Mouse (Mus musculus) c-Kit-positive CD71-negative TER-119-negative erythroid progenitor cells, embryonic 14.5 days (primary cell): ENCODE measurements around the gene Ufc1.
"Not testable (repeated sequence)": the region's sequence is repeated elsewhere in the genome, so short reads cannot be mapped to it uniquely, and the experiment has no call there.

Source experiments
- DNase-seq: peaks from one replicate; pipeline ENCODE4 v3.0.0-alpha.2; 2013; ENCODE audit warnings: low read depth

The Ufc1 gene

GRCm38 (mm10) chr1:171294298-171295062 is at the start of gene Ufc1:
Gene Ufc1 (minus strand): TSS chr1:171295024.
- no peak for DNase-seq

GRCm38 (mm10) chr1:171343922-171344677 is 49.3 kb upstream of the Ufc1 start:
- DNase-seq: no peak

GRCm38 (mm10) chr1:171342262-171343207 is 47.7 kb upstream of the Ufc1 start:
- DNase-seq: no peak

GRCm38 (mm10) chr1:171330216-171330560 is 35.4 kb upstream of the Ufc1 start:
- DNase-seq: no peak

GRCm38 (mm10) chr1:171329433-171330215 is 34.8 kb upstream of the Ufc1 start:
- DNase-seq: peak; percentile 62

- DNase-seq: peak; percentile 77
These were observed 34.1 kb upstream of the Ufc1 start, which contains the start of gene Dedd for GRCm38 (mm10) chr1:171328839-171329432. Gene Dedd (plus strand): TSS chr1:171329145.

- DNase-seq: no peak
These were observed 33.4 kb upstream of the Ufc1 start for GRCm38 (mm10) chr1:171328244-171328643.

- not testable (repeated sequence) for DNase-seq
These were observed 31.8 kb upstream of the Ufc1 start for GRCm38 (mm10) chr1:171326588-171326987.

- DNase-seq: no peak
These were observed 30.7 kb upstream of the Ufc1 start for GRCm38 (mm10) chr1:171325571-171325970.

GRCm38 (mm10) chr1:171322012-171322411 is 27.2 kb upstream of the Ufc1 start:
- DNase-seq: no peak

- no peak for DNase-seq
These were observed 26.6 kb upstream of the Ufc1 start for GRCm38 (mm10) chr1:171321415-171321814.

GRCm38 (mm10) chr1:171320151-171320550 is 25.3 kb upstream of the Ufc1 start:
- DNase-seq: no peak

GRCm38 (mm10) chr1:171319748-171320147 is 24.9 kb upstream of the Ufc1 start:
- DNase-seq: no peak

GRCm38 (mm10) chr1:171309321-171309720 is 14.5 kb upstream of the Ufc1 start:
- no peak for DNase-seq

GRCm38 (mm10) chr1:171306157-171306556 is 11.3 kb upstream of the Ufc1 start:
- not testable (repeated sequence) for DNase-seq

GRCm38 (mm10) chr1:171298226-171298625 is 3.4 kb upstream of the Ufc1 start:
- no peak for DNase-seq

- DNase-seq: no peak
These were observed 209 bp upstream of the Ufc1 start for GRCm38 (mm10) chr1:171295063-171295402.

GRCm38 (mm10) chr1:171293906-171294297 is 922 bp downstream of the Ufc1 start:
- no peak for DNase-seq

GRCm38 (mm10) chr1:171293351-171293750 is 1.5 kb downstream of the Ufc1 start:
- no peak for DNase-seq

GRCm38 (mm10) chr1:171288328-171288727 is 6.5 kb downstream of the Ufc1 start:
- DNase-seq: no peak
